Mouse (Mus musculus): Measurements from ENCODE around the gene Gm11549.

DNA sequence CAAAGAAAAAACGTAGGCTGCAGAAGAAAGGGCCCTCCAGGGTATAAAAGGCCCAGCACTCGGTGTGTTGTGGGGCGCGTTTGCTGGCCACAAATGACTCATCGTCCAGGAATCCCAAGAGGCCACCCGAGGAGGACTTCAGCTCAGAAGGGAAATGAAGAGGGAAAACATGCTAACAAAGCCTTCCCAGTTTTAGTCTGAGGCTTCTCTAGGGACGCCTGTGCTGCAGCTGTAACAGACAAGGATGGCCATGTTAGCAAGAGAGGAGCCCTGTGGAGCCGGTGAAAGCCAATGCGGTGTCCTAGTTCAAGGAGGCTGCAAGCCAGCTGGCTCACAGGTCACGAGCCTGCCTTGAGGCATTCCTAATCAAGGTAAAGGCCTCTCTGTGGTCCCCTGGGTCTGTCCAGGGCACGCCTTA, 39.8 kb downstream of the Gm11549 start:
- TF ChIP-seq EP300 (IDR thresholded peaks at IDR 0.05; ENCODE audit: low read depth) (no peak), CTCF (IDR thresholded peaks at IDR 0.05; ENCODE audit: low read depth) (no peak)
